Mouse (Mus musculus) hindbrain, embryonic 13.5 days (tissue): ENCODE data around the gene Tmco5b. TPM values are rescaled to one million over a fixed set of nuclear protein-coding genes. Genes with fewer than 3 reads are reported as not detected.

ENCODE experiments used
- ATAC-seq: fragments of 200-750 bp; cut with Nextera tagmentation; 2 replicates; pipeline ENCODE4 v1.8.0; 2017; ENCODE audit warnings: moderate TSS enrichment; ENCODE audit not compliant: low FRiP score
- H3K27ac ChIP-seq: fragments of 300-500 bp; sonication (generic); 2 replicates; pipeline ENCODE4 v1.5.1; 2015; ENCODE audit warnings: inconsistent platforms, mild to moderate bottlenecking, moderate library complexity
- H3K27me3 ChIP-seq: fragments of 300-500 bp; sonication (generic); 2 replicates; pipeline ENCODE4 v1.6.1; 2015; ENCODE audit warnings: mild to moderate bottlenecking, inconsistent platforms
- H3K36me3 ChIP-seq: fragments of 300-500 bp; sonication (generic); 2 replicates; pipeline ENCODE4 v1.6.1; 2015; ENCODE audit warnings: mild to moderate bottlenecking, inconsistent platforms
- H3K4me1 ChIP-seq: fragments of 300-500 bp; sonication (generic); replicated peaks from 2 replicates; pipeline ENCODE4 v1.6.1; 2015; ENCODE audit warnings: inconsistent platforms
- H3K4me2 ChIP-seq: fragments of 300-500 bp; sonication (generic); 2 replicates; pipeline ENCODE4 v1.6.1; 2015; ENCODE audit warnings: inconsistent platforms, mild to moderate bottlenecking, moderate library complexity
- H3K4me3 ChIP-seq: fragments of 300-500 bp; sonication (generic); 2 replicates; pipeline ENCODE4 v1.5.1; 2015; ENCODE audit warnings: mild to moderate bottlenecking, inconsistent platforms
- H3K9ac ChIP-seq: fragments of 300-500 bp; sonication (generic); 2 replicates; pipeline ENCODE4 v1.6.1; 2015; ENCODE audit warnings: mild to moderate bottlenecking, inconsistent platforms
- H3K9me3 ChIP-seq: fragments of 300-500 bp; sonication (generic); 2 replicates; pipeline ENCODE4 v1.6.1; 2016; ENCODE audit warnings: inconsistent platforms
- WGBS: fragments of 180-500 bp; shearing (Covaris S2); methylation state at CpG from one replicate; pipeline ENCODE4 v1.1.7; 2015; 5-methylcytosine and 5-hydroxymethylcytosine counted together
- polyA plus RNA-seq: library from polyadenylated mRNA; unstranded; fragments of >200 nt; fragmentation: Nextera tagmentation; extraction: Ambion mirVana; gene quantifications from 2 replicates; pipeline ENCODE4 v1.2.1, GENCODE M21; 2015

Gene Tmco5b
- not detected in 2 replicates for polyA plus RNA-seq

- WGBS = 84% methylated on average over 2 of the region's 2 CpGs
- Histone ChIP-seq H3K36me3 (no peaks in the 10 kb centered on the region), H3K4me1 (no peaks in the 10 kb centered on the region), H3K9ac (no peak within 1 kb of the TSS), H3K27me3 (no peaks in the 10 kb centered on the region), H3K4me2 (no peak within 1 kb of the TSS), H3K4me3 (no peak within 1 kb of the TSS), H3K27ac (no peak within 1 kb of the TSS), H3K9me3 (no peaks in the 10 kb centered on the region)
- ATAC-seq = no peak
Observed at GRCm38 (mm10) chr2:113285432-113285831, at the start of gene Tmco5b. Tmco5b (plus strand) TSS chr2:113285732.

- Histone ChIP-seq H3K4me2 (no peak overlapping the region), H3K27ac (no peak overlapping the region), H3K27me3 (no peaks in the 10 kb centered on the region), H3K4me1 (no peaks in the 10 kb centered on the region), H3K9ac (no peak overlapping the region), H3K9me3 (no peaks in the 10 kb centered on the region), H3K4me3 (no peak overlapping the region), H3K36me3 (no peaks in the 10 kb centered on the region)
- WGBS = 71% methylated on average over 1 of the region's 1 CpGs
- ATAC-seq = no peak
Observed at GRCm38 (mm10) chr2:113236993-113237392, 48.5 kb upstream of the Tmco5b start.

DNA sequence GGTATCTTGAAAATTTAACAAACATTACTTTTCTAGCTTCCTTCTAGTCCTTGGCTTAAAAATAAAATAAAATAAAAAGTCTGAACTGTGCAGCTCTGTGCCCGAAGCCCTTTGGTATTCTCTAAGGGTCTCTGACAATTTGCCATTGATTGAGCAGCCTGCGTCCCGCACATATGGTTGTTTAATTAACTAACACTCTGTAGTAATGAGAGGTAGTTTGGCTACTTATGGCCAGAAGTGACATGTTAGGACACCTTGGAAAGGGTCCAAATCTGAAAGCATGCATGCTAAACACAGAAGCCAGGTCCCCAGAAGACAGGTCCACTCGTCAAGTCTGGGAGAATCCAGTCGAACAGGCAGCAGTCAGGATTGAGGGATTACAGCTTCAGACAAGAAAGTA, 46.7 kb upstream of the Tmco5b start:
- Histone ChIP-seq H3K27me3 (no peaks in the 10 kb centered on the region), H3K4me2 (no peak overlapping the region), H3K27ac (no peak overlapping the region), H3K9ac (no peak overlapping the region), H3K4me1 (no peaks in the 10 kb centered on the region), H3K36me3 (no peaks in the 10 kb centered on the region), H3K9me3 (no peaks in the 10 kb centered on the region), H3K4me3 (no peak overlapping the region)
- WGBS = 49% methylated on average over 5 of the region's 5 CpGs
- ATAC-seq = peak; percentile 66; the same call in 1 of the 2 replicates

DNA sequence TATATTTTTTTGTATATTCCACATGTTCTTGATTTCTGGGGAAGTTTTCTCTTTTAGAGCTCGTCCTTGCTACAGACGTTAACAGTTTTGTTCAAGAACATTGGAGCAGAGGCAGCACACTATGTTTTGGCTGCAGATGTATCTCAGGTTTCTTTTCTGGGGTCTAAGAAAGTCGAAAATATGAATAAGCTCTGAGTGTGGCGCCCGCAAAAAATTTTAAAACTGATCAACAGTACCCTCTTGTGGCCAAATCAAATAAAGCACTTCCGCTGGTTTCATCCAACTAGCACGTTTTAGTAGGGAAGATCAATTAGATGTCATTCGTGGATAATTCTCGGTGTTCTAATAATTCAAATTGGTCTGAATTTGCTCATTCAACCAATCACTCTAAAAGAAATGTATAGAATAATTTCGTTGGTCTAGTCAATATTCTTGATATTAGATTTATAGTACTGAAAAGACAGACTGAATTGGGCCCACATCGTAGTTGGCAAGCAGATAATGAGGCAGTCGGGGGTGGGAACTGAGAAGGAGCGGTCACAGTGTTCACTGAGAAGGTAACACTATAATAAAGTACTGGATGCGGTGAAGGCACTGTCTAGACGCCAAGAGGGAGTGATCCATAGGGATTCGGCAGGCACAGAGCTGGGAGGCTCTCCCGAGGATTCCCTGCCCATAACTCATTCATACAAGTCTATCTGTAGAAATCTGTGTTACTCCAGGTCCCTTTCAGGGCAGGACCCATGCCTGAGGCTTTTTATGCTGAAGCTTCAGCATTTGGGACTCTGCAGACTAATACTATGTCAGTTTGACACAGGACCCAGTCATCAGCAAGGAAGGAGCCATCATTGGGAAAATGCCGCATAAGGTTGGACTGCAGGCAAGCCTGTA, 17.1 kb downstream of the Tmco5b start:
- Histone ChIP-seq H3K9ac (0 out of 2 replicates have a peak overlapping the region, but pooled peaks have one; percentile 24), H3K4me3 (no peak overlapping the region), H3K4me1 (0 out of 2 replicates have a peak, but pooled peaks cover 2% of the 10 kb centered on the region), H3K27me3 (no peaks in the 10 kb centered on the region), H3K9me3 (no peaks in the 10 kb centered on the region), H3K4me2 (0 out of 2 replicates have a peak overlapping the region, but pooled peaks have one; percentile 5), H3K27ac (no peak overlapping the region), H3K36me3 (no peaks in the 10 kb centered on the region)
- ATAC-seq = peak; percentile 75
- 40% methylated on average over 18 of the region's 18 CpGs for WGBS

- H3K27ac ChIP-seq = no peak overlapping the region
- no peak overlapping the region for H3K9ac ChIP-seq
- no peak overlapping the region for H3K4me3 ChIP-seq
- H3K36me3 ChIP-seq = no peaks in the 10 kb centered on the region
- H3K4me1 ChIP-seq = 0 out of 2 replicates have a peak, but pooled peaks cover 2% of the 10 kb centered on the region
- no peak overlapping the region for H3K4me2 ChIP-seq
- no peaks in the 10 kb centered on the region for H3K27me3 ChIP-seq
- WGBS = 75% methylated on average over 4 of the region's 4 CpGs
- H3K9me3 ChIP-seq = no peaks in the 10 kb centered on the region
- peak; percentile 73 for ATAC-seq
Observed at GRCm38 (mm10) chr2:113303240-113303538, 17.7 kb downstream of the Tmco5b start.

DNA sequence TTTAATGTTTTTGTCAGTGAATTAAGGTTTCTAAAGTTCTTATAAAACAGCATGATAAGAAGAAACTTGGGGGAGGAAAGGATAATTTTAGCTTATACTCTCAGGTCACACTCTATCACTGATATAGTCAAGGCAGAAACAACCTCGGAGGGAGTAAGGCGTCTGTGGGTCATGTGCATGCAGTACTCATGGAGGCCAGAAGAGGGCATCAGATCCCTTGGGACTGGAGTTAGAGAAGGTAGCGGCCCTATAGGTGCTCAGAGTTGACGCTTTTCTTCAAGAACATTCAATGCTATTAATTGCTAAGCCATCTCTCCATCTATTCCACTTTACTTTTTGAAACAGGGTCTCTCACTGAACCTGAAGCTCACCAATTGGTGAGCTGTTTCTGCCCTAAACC, 19.8 kb downstream of the Tmco5b start:
- H3K36me3 ChIP-seq = no peaks in the 10 kb centered on the region
- 16% methylated on average over 4 of the region's 4 CpGs for WGBS
- no peak for ATAC-seq
- no peak overlapping the region for H3K27ac ChIP-seq
- no peak overlapping the region for H3K4me3 ChIP-seq
- 0 out of 2 replicates have a peak, but pooled peaks cover 2% of the 10 kb centered on the region for H3K4me1 ChIP-seq
- H3K9ac ChIP-seq = no peak overlapping the region
- no peak overlapping the region for H3K4me2 ChIP-seq
- no peaks in the 10 kb centered on the region for H3K27me3 ChIP-seq
- no peaks in the 10 kb centered on the region for H3K9me3 ChIP-seq

GRCm38 (mm10) chr2:113311211-113311610, 25.7 kb downstream of the Tmco5b start:
- Histone ChIP-seq H3K27ac (no peak overlapping the region), H3K9me3 (no peaks in the 10 kb centered on the region), H3K9ac (no peak overlapping the region), H3K4me2 (no peak overlapping the region), H3K36me3 (no peaks in the 10 kb centered on the region), H3K27me3 (no peaks in the 10 kb centered on the region), H3K4me3 (no peak overlapping the region), H3K4me1 (no peaks in the 10 kb centered on the region)
- no peak for ATAC-seq
- WGBS = 90% methylated on average over 3 of the region's 3 CpGs

- ATAC-seq = no peak
- WGBS = 36% methylated on average over 7 of the region's 7 CpGs
- H3K36me3 ChIP-seq = no peaks in the 10 kb centered on the region
Observed at GRCm38 (mm10) chr2:113323016-113323415, 37.5 kb downstream of the Tmco5b start.

GRCm38 (mm10) chr2:113333799-113334541, 48.4 kb downstream of the Tmco5b start:
- Histone ChIP-seq H3K9ac (no peak overlapping the region), H3K4me1 (no peaks in the 10 kb centered on the region), H3K4me2 (no peak overlapping the region), H3K9me3 (no peaks in the 10 kb centered on the region), H3K27me3 (peaks cover 5% of the 10 kb centered on the region), H3K36me3 (no peaks in the 10 kb centered on the region), H3K4me3 (no peak overlapping the region), H3K27ac (no peak overlapping the region)
- ATAC-seq = no peak
- WGBS = 49% methylated on average over 9 of the region's 9 CpGs

More at GRCm38 (mm10) chr2:113323016-113323415, 37.5 kb downstream of the Tmco5b start:
- Histone ChIP-seq H3K27me3 (peaks cover 2% of the 10 kb centered on the region; the same call in 1 of the 2 replicates), H3K4me1 (peaks cover 4% of the 10 kb centered on the region; the same call in 1 of the 2 replicates), H3K4me3 (no peak overlapping the region), H3K9ac (no peak overlapping the region), H3K9me3 (no peaks in the 10 kb centered on the region), H3K4me2 (no peak overlapping the region), H3K27ac (no peak overlapping the region)

DNA sequence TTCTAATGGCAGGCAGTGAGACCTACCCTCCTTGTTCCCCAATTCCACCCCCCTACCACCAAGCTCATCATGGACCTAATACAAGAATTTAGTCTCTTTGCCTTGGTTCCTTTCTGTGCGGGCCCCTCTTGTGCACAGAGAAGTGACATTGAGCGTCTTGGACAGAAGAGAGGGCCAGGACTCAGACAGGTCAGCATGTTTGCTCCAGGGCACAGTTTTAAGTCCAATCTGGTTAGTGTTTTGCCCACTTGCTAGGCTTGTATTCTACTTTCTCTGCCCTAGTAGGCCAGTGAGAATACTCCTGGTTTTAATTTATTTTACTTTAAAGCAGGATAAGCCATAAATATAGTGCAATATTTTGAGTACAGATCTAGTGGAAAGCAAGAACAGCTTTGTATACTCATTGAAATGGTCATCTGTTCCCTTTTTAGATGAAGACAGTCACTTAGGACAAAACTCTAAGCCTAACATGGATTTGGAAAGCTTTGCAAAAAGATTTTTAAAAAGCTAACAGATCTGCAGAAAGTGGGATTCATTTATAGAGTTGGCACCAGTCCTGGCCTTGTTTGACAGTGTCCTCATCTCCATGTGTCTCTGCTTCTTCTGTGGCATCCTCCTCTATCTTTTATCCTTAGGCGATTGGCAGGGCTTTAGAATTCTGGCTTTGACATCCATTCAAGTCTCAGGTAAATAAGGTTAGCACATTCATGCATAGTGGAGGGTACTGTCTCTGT, 50.2 kb downstream of the Tmco5b start:
- WGBS = 86% methylated on average over 3 of the region's 3 CpGs
- Histone ChIP-seq H3K9me3 (no peaks in the 10 kb centered on the region), H3K4me1 (no peaks in the 10 kb centered on the region), H3K27ac (no peak overlapping the region), H3K9ac (no peak overlapping the region), H3K4me2 (no peak overlapping the region), H3K36me3 (no peaks in the 10 kb centered on the region), H3K4me3 (no peak overlapping the region), H3K27me3 (no peaks in the 10 kb centered on the region)
- no peak for ATAC-seq

DNA sequence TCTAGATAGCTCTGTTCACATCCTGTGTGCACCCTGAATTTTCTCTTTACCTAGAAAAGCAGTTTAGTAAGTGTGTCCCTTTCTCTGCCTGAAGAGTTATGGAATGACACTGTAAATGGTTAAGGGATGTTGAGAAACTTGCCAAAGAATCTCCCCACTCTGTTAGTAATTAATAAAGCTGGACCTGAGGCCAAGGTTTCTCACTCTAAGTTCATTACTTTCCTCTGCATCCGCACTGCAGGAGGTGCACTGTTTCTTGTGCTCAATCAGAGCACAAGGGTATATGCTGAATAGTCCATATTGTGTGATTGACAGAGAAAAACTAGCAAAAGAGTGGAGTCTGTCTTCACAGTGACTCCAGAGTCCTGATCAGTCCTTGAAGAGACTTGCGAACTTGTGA, 59.0 kb downstream of the Tmco5b start:
- Histone ChIP-seq H3K27me3 (no peaks in the 10 kb centered on the region), H3K36me3 (no peaks in the 10 kb centered on the region), H3K4me3 (no peak overlapping the region), H3K27ac (no peak overlapping the region), H3K9ac (no peak overlapping the region), H3K4me2 (no peak overlapping the region), H3K9me3 (no peaks in the 10 kb centered on the region), H3K4me1 (no peaks in the 10 kb centered on the region)
- ATAC-seq = no peak
- WGBS = 86% methylated on average over 2 of the region's 2 CpGs
